In genomic region chr7:58870661-58871060, GRCm38 (mm10) we compare ENCODE assay signal across 17 mouse cellular contexts.
DNase-seq lines count a peak whose midpoint lies in the region; ATAC-seq and TF ChIP-seq lines count a peak whose summit lies in the region.
"Had no signal": no experiment of that assay in that cellular context is flagged by ENCODE, and none has a peak within 500 bp of the region (broad histone marks: within the 10 kb centered on the region; RNA-seq: fewer than 3 reads in every experiment).

No protein-coding gene starts in this region.

- H3K27me3 ChIP-seq in hindbrain, postnatal 0 days (ENCODE audit: insufficient read depth, low read length) = no peaks in the 10 kb centered on the region
- H3K27me3 ChIP-seq in hindbrain, embryonic 14.5 days (ENCODE audit: control insufficient read depth, insufficient read depth, low read length) = no peaks in the 10 kb centered on the region
- no peaks in the 10 kb centered on the region for H3K27me3 ChIP-seq in midbrain, embryonic 14.5 days (ENCODE audit: control insufficient read depth, insufficient read depth, low read length)
- H3K27me3 ChIP-seq in midbrain, embryonic 16.5 days (ENCODE audit: control insufficient read depth, insufficient read depth, low read depth, low read length) = no peaks in the 10 kb centered on the region
- H3K27me3 ChIP-seq: embryonic facial prominence, embryonic 12.5 days; forebrain, embryonic 12.5 days; kidney, embryonic 15.5 days; limb, embryonic 13.5 days; neural tube, embryonic 12.5 days had no signal

- peak; percentile 10 for DNase-seq in adrenal gland, postnatal 14 days
- DNase-seq in adrenal gland, adult 8-10 months = no peak
- peak; percentile 20 for DNase-seq in hindbrain, postnatal 0 days (ENCODE audit: low spot score)
- no peak for DNase-seq in hindbrain, embryonic 14.5 days (ENCODE audit: low spot score)
- DNase-seq in midbrain, embryonic 14.5 days = peak; percentile 21
- peak; percentile 1 for DNase-seq in retina, postnatal 7 days (ENCODE audit: low read depth, low spot score)
- DNase-seq in urinary bladder, postnatal 36 days (ENCODE audit: low spot score in 2 of 2) = no peak
- DNase-seq: cerebellum, adult 2 months; gastrocnemius, postnatal 10 days; layer of hippocampus, postnatal 36 days had no signal

- TF ChIP-seq CTCF in hindbrain, postnatal 0 days (IDR thresholded peaks at IDR 0.05; ENCODE audit: low read depth) = peak; percentile 47

- no peaks in the 10 kb centered on the region for H3K36me3 ChIP-seq in hindbrain, postnatal 0 days (ENCODE audit: insufficient read depth, low read length)
- H3K36me3 ChIP-seq in hindbrain, embryonic 14.5 days (replicated peaks; ENCODE audit: control insufficient read depth, insufficient read depth) = no peaks in the 10 kb centered on the region
- H3K36me3 ChIP-seq in midbrain, embryonic 14.5 days (ENCODE audit: control insufficient read depth, insufficient read depth, low read length) = no peaks in the 10 kb centered on the region
- H3K36me3 ChIP-seq in midbrain, embryonic 16.5 days (ENCODE audit: control insufficient read depth, insufficient read depth, low read length) = no peaks in the 10 kb centered on the region
- H3K36me3 ChIP-seq: embryonic facial prominence, embryonic 12.5 days; forebrain, embryonic 12.5 days; kidney, embryonic 15.5 days; limb, embryonic 13.5 days; neural tube, embryonic 12.5 days had no signal

- no peaks in the 10 kb centered on the region for H3K4me1 ChIP-seq in hindbrain, postnatal 0 days (ENCODE audit: insufficient read depth, low read length)
- H3K4me1 ChIP-seq in hindbrain, embryonic 14.5 days (replicated peaks; ENCODE audit: control insufficient read depth, insufficient read depth, low read length) = no peaks in the 10 kb centered on the region
- 0 out of 2 replicates have a peak, but pooled peaks cover 5% of the 10 kb centered on the region for H3K4me1 ChIP-seq in midbrain, embryonic 14.5 days (ENCODE audit: control insufficient read depth, insufficient read depth, low read length)
- no peaks in the 10 kb centered on the region for H3K4me1 ChIP-seq in midbrain, embryonic 16.5 days (ENCODE audit: control insufficient read depth, insufficient read depth, low read length)
- H3K4me1 ChIP-seq: embryonic facial prominence, embryonic 12.5 days; kidney, embryonic 15.5 days; limb, embryonic 13.5 days; neural tube, embryonic 12.5 days had no signal

- H3K4me2 ChIP-seq in hindbrain, postnatal 0 days (ENCODE audit: low read depth, low read length) = no peak overlapping the region
- no peak overlapping the region for H3K4me2 ChIP-seq in hindbrain, embryonic 14.5 days (replicated peaks)
- no peak overlapping the region for H3K4me2 ChIP-seq in midbrain, embryonic 14.5 days (ENCODE audit: low read length)
- no peak overlapping the region for H3K4me2 ChIP-seq in midbrain, embryonic 16.5 days (ENCODE audit: low read length)
- H3K4me2 ChIP-seq: embryonic facial prominence, embryonic 12.5 days; forebrain, embryonic 12.5 days; kidney, embryonic 15.5 days; limb, embryonic 13.5 days; neural tube, embryonic 12.5 days had no signal

- no peak overlapping the region for H3K27ac ChIP-seq in hindbrain, postnatal 0 days
- H3K27ac ChIP-seq in hindbrain, embryonic 14.5 days = no peak overlapping the region
- H3K27ac ChIP-seq in midbrain, embryonic 14.5 days (replicated peaks; ENCODE audit: low read depth, low read length) = no peak overlapping the region
- H3K27ac ChIP-seq in midbrain, embryonic 16.5 days (ENCODE audit: low read length) = no peak overlapping the region
- H3K27ac ChIP-seq: embryonic facial prominence, embryonic 12.5 days; forebrain, embryonic 12.5 days; kidney, embryonic 15.5 days; limb, embryonic 13.5 days; neural tube, embryonic 12.5 days had no signal

- H3K9ac ChIP-seq in hindbrain, postnatal 0 days (replicated peaks; ENCODE audit: low read length) = no peak overlapping the region
- H3K9ac ChIP-seq in hindbrain, embryonic 14.5 days = no peak overlapping the region
- H3K9ac ChIP-seq in midbrain, embryonic 14.5 days (replicated peaks; ENCODE audit: low read length) = no peak overlapping the region
- H3K9ac ChIP-seq in midbrain, embryonic 16.5 days (ENCODE audit: low read depth, low read length) = no peak overlapping the region
- H3K9ac ChIP-seq: embryonic facial prominence, embryonic 12.5 days; forebrain, embryonic 12.5 days; kidney, embryonic 15.5 days; limb, embryonic 13.5 days; neural tube, embryonic 12.5 days had no signal

- no peak overlapping the region for H3K4me3 ChIP-seq in hindbrain, postnatal 0 days (ENCODE audit: low read length)
- H3K4me3 ChIP-seq in hindbrain, embryonic 14.5 days (replicated peaks; ENCODE audit: low read length) = no peak overlapping the region
- no peak overlapping the region for H3K4me3 ChIP-seq in midbrain, embryonic 14.5 days (replicated peaks; ENCODE audit: low read depth, low read length)
- no peak overlapping the region for H3K4me3 ChIP-seq in midbrain, embryonic 16.5 days (ENCODE audit: low read depth, low read length)
- H3K4me3 ChIP-seq: embryonic facial prominence, embryonic 12.5 days; forebrain, embryonic 12.5 days; kidney, embryonic 15.5 days; limb, embryonic 13.5 days; neural tube, embryonic 12.5 days had no signal

- H3K9me3 ChIP-seq in hindbrain, postnatal 0 days (ENCODE audit: low read length) = no peaks in the 10 kb centered on the region
- H3K9me3 ChIP-seq in hindbrain, embryonic 14.5 days (ENCODE audit: control insufficient read depth, low read length) = no peaks in the 10 kb centered on the region
- H3K9me3 ChIP-seq in midbrain, embryonic 14.5 days (ENCODE audit: control insufficient read depth, low read length) = no peaks in the 10 kb centered on the region
- H3K9me3 ChIP-seq in midbrain, embryonic 16.5 days (replicated peaks; ENCODE audit: control insufficient read depth, low read length, poor library complexity, severe bottlenecking) = no peaks in the 10 kb centered on the region
- H3K9me3 ChIP-seq: embryonic facial prominence, embryonic 12.5 days; forebrain, embryonic 12.5 days; kidney, embryonic 15.5 days; limb, embryonic 13.5 days; neural tube, embryonic 12.5 days had no signal

- no peak for ATAC-seq in hindbrain, postnatal 0 days
- no peak for ATAC-seq in hindbrain, embryonic 14.5 days (ENCODE audit: low FRiP score)
- no peak for ATAC-seq in midbrain, embryonic 14.5 days (ENCODE audit: low FRiP score, low TSS enrichment)
- ATAC-seq in midbrain, embryonic 16.5 days = no peak
- ATAC-seq: hindbrain, embryonic 16.5 days had no signal

- WGBS in hindbrain, postnatal 0 days = 33% methylated on average over 1 of the region's 1 CpGs
- 45% methylated on average over 1 of the region's 1 CpGs for WGBS in hindbrain, embryonic 14.5 days
- 53% methylated on average over 1 of the region's 1 CpGs for WGBS in midbrain, embryonic 14.5 days
- WGBS in midbrain, embryonic 16.5 days = 43% methylated on average over 1 of the region's 1 CpGs

Comparison
In these comparisons a context has a peak if more than half of its experiments do, and no peak if none do; other contexts are left out.
1. DNase-seq: peak in adrenal gland, postnatal 14 days (single experiment), hindbrain, postnatal 0 days (single experiment), midbrain, embryonic 14.5 days (single experiment) and retina, postnatal 7 days (single experiment); none in adrenal gland, adult 8-10 months (single experiment), hindbrain, embryonic 14.5 days (single experiment) and urinary bladder, postnatal 36 days (0 of 2).